Mouse (Mus musculus) brain, embryonic 14.5 days (tissue): ENCODE results near the gene Cdh15.

Experiments used
- CTCF ChIP-seq: fragments of 200-500 bp; IDR thresholded peaks from 2 replicates; pipeline ENCODE4 v1.5.1; 2012; ENCODE audit warnings: inconsistent platforms, mild to moderate bottlenecking, moderate library complexity, borderline replicate concordance; ENCODE audit not compliant: insufficient read depth, insufficient read length; ENCODE audit errors: extremely low read depth
- POLR2A ChIP-seq: fragments of 200-500 bp; IDR thresholded peaks from 2 replicates; pipeline ENCODE4 v1.6.1; 2012; ENCODE audit warnings: mild to moderate bottlenecking, inconsistent platforms, borderline replicate concordance; ENCODE audit not compliant: poor library complexity, insufficient read depth, insufficient read length, severe bottlenecking; ENCODE audit errors: extremely low read depth

DNA sequence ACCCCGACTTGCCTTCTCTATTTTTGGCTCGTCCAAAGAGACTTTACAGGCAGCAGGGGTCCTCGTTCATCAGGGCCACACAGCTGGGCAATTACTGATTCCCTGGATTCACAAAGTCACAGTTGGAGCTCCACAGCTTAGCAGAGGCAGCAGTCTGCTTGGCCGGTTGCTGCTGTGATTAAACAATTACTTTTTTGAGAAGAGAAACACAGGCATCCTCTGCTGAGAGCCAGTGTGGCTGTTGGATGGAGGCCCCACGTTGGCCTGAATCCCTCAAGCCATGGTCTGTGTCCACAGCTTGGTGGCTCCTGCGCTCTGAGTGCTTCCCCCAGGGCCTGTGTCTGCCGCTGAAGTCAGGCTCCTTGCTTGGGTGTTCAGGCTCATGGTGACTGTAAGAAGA lies 33.2 kb upstream of the Cdh15 start:
- TF ChIP-seq CTCF (no peak), POLR2A (no peak)
